Comparison of ENCODE assay signal across 8 mouse cellular contexts in the genomic region with DNA sequence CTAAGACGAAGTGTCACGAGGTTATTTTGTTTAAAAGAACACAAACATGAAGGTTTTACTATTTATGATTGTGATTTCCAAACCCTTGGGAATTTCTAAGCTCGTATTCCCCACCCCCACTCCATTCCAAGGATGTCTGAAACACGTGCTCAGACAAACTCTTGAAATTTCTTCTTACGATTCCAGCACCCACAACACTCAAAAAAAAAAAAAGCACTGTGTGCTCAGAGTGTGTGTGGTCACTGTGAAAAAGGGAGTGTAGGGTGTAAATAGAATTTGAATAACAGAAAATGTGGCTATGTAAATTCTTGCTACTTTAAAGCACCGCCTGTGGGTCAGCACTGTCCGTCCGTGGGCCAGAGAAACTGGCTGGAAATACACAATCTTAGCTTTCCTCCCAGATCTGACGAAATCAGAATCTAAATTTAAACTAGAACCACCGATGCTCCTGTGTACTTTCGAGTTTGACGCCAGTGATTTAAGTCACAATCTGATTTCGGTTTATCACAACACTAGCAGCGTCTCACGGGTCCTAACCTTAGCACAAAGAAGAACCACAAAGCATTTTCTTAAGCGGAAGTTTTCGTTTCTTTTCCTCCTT. TPM values are rescaled to one million over a fixed set of nuclear protein-coding genes. Genes with fewer than 3 reads are reported as not detected.
DNase-seq lines count a peak whose midpoint lies in the region; ATAC-seq and TF ChIP-seq lines count a peak whose summit lies in the region.

No protein-coding gene starts in this region.

- H3K4me1 ChIP-seq in spleen, adult 2 months (ENCODE audit: control insufficient read depth, insufficient read depth, insufficient read length), result peaks cover 2% of the 10 kb centered on the region; the same call in 1 of the 2 replicates
- no peaks in the 10 kb centered on the region for H3K4me1 ChIP-seq in hindbrain, postnatal 0 days (ENCODE audit: insufficient read depth, low read length)

- H3K9me3 ChIP-seq in hindbrain, postnatal 0 days (ENCODE audit: low read length), result no peaks in the 10 kb centered on the region

- H3K27me3 ChIP-seq in spleen, adult 2 months (ENCODE audit: control insufficient read depth, insufficient read depth, low read length), result no peaks in the 10 kb centered on the region
- H3K27me3 ChIP-seq in hindbrain, postnatal 0 days (ENCODE audit: insufficient read depth, low read length), result no peaks in the 10 kb centered on the region

- no peak for TF ChIP-seq CTCF in spleen, adult 2 months (IDR thresholded peaks at IDR 0.05; ENCODE audit: extremely low read depth, insufficient read depth, insufficient read length, insufficient replicate concordance)
- TF ChIP-seq CTCF in hindbrain, postnatal 0 days (IDR thresholded peaks at IDR 0.05; ENCODE audit: low read depth), result no peak

- H3K4me2 ChIP-seq in hindbrain, postnatal 0 days (ENCODE audit: low read depth, low read length), result peak overlapping the region; percentile 54

- DNase-seq in spleen, adult 2 months (ENCODE audit: low read depth in 1 of 2, low spot score in 2 of 2), result peak in 1 of 2 experiments; percentile 14
- DNase-seq in spleen, postnatal 10 days (ENCODE audit: low spot score in 2 of 2), result no peak
- peak; percentile 41 for DNase-seq in embryo, embryonic 11 days
- peak; percentile 39 for DNase-seq in hindbrain, postnatal 0 days (ENCODE audit: low spot score)
- DNase-seq in adrenal gland, postnatal 36 days, result no peak
- DNase-seq in cerebellum, postnatal 25 days, result no peak
- no peak for DNase-seq in thymus, postnatal 36 days

- H3K36me3 ChIP-seq in spleen, adult 2 months (ENCODE audit: control insufficient read depth, insufficient read depth, low read length), result no peaks in the 10 kb centered on the region
- H3K36me3 ChIP-seq in hindbrain, postnatal 0 days (ENCODE audit: insufficient read depth, low read length), result no peaks in the 10 kb centered on the region
- H3K36me3 ChIP-seq in macrophage (ENCODE audit: inconsistent target), result no peaks in the 10 kb centered on the region

- peak overlapping the region; percentile 96 for H3K27ac ChIP-seq in spleen, adult 2 months (ENCODE audit: insufficient read depth, low read length)
- peak overlapping the region; percentile 93 for H3K27ac ChIP-seq in hindbrain, postnatal 0 days
- H3K27ac ChIP-seq in macrophage, result peak overlapping the region; percentile 57

- WGBS in spleen, adult 2 months, result 23% methylated on average over 17 of the region's 17 CpGs
- 28% methylated on average over 17 of the region's 17 CpGs for WGBS in hindbrain, postnatal 0 days
- 13% methylated on average over 17 of the region's 17 CpGs for WGBS in macrophage (ENCODE audit: missing documents)

- ATAC-seq in hindbrain, postnatal 0 days, result peak; percentile 27

- peak overlapping the region; percentile 92 for H3K4me3 ChIP-seq in spleen, adult 2 months (ENCODE audit: extremely low read depth, insufficient read depth, insufficient read length)
- H3K4me3 ChIP-seq in hindbrain, postnatal 0 days (ENCODE audit: low read length), result peak overlapping the region; percentile 56
- peak overlapping the region; percentile 37 for H3K4me3 ChIP-seq in macrophage (ENCODE audit: inconsistent target)

- H3K79me2 ChIP-seq in macrophage (ENCODE audit: inconsistent target), result peaks cover 63% of the 10 kb centered on the region

- H3K9ac ChIP-seq in hindbrain, postnatal 0 days (replicated peaks; ENCODE audit: low read length), result peak overlapping the region; percentile 72

- TF ChIP-seq POLR2A in spleen, adult 2 months (IDR thresholded peaks at IDR 0.05; ENCODE audit: low read depth, low read length), result no peak

RNA-seq across cellular contexts. Expression of gene Mbtps2, which starts 0.8 kb away (rescaled TPM):
- 5.3 and 7.6 TPM in 2 replicates for polyA plus RNA-seq in spleen, adult 2 months (2012; rRNA removed)
- total RNA-seq in hindbrain, postnatal 0 days (2014; rRNA removed), result 10.3 and 14.5 TPM in 2 replicates
- polyA plus RNA-seq in hindbrain, postnatal 0 days (2015; fragmentation: Nextera tagmentation; extraction: Ambion mirVana), result 21.6 and 22.6 TPM in 2 replicates
- total RNA-seq in macrophage (2018; cell fraction: chromatin; rRNA removed), result 10 to 100 TPM; 19.3 to 65.6 (median 44.3) TPM
- total RNA-seq in macrophage (2018; cell fraction: cytosol; rRNA removed), result 10 to 100 TPM; 30.0 to 47.5 (median 38.1) TPM
- total RNA-seq in macrophage (2018; cell fraction: nucleus; rRNA removed), result 10 to 100 TPM; 32.0 to 83.6 (median 49.0) TPM
- 23.6 to 33.0 TPM (median 27.1 TPM) in 3 replicates for polyA plus RNA-seq in macrophage (2018)
- total RNA-seq in adrenal gland, postnatal 36 days (2021), result 10 to 100 TPM; 22.7 to 26.8 TPM

RNA-seq across cellular contexts. Expression of gene Yy2, which starts 28.9 kb away (rescaled TPM):
- not detected in 2 replicates for polyA plus RNA-seq in spleen, adult 2 months (2012; rRNA removed)
- 1.4 and 3.3 TPM in 2 replicates for total RNA-seq in hindbrain, postnatal 0 days (2014; rRNA removed)
- polyA plus RNA-seq in hindbrain, postnatal 0 days (2015; fragmentation: Nextera tagmentation; extraction: Ambion mirVana), result 1.0 and 2.8 TPM in 2 replicates
- total RNA-seq in macrophage (2018; cell fraction: chromatin; rRNA removed), result 10 to 100 TPM in 8 of 26 experiments, 1 to 10 TPM in 18; 3.9 to 18.4 (median 8.7) TPM
- 1 to 10 TPM; 1.5 to 3.4 (median 2.5) TPM for total RNA-seq in macrophage (2018; cell fraction: cytosol; rRNA removed)
- total RNA-seq in macrophage (2018; cell fraction: nucleus; rRNA removed), result 10 to 100 TPM in 4 of 26 experiments, 1 to 10 TPM in 22; 2.6 to 13.7 (median 7.7) TPM
- polyA plus RNA-seq in macrophage (2018), result 1.8 to 4.2 TPM (median 3.0 TPM) in 3 replicates
- 1 to 10 TPM; 1.2 to 1.5 TPM for total RNA-seq in adrenal gland, postnatal 36 days (2021)

Comparison
In these comparisons a context has a peak if more than half of its experiments do, and no peak if none do; other contexts are left out.
1. DNase-seq: peak in embryo, embryonic 11 days (single experiment) and hindbrain, postnatal 0 days (single experiment); none in spleen, postnatal 10 days (0 of 2), adrenal gland, postnatal 36 days (0 of 2), cerebellum, postnatal 25 days (0 of 2) and thymus, postnatal 36 days (0 of 2).
2. H3K4me3 ChIP-seq: peak in every context shown above with its lines; median percentile 92 in spleen, adult 2 months; 56 in hindbrain, postnatal 0 days; 37 in macrophage.
3. Peak in every context shown above with its lines, with median percentiles within 50 percentile points of each other: H3K27ac ChIP-seq.